Mouse (Mus musculus): Measurements from ENCODE around the gene Anks1. TPM values are rescaled to one million over a fixed set of nuclear protein-coding genes. Genes with fewer than 3 reads are reported as not detected.

Anks1 gene
- polyA plus RNA-seq, 1 experiment from 2014 or later = 11.3 TPM

- 85% methylated on average over 11 of the region's 11 CpGs for WGBS
- ATAC-seq (replicated peaks; ENCODE audit: low FRiP score, low read depth) (no peak), DNase-seq (ENCODE audit: low spot score) (no peak)
- no peak for TF ChIP-seq CTCF (IDR thresholded peaks at IDR 0.05; ENCODE audit: low read depth)
- H3K27me3 ChIP-seq (ENCODE audit: insufficient read depth, low read length) = no peaks in the 10 kb centered on the region
- H3K4me3 ChIP-seq (replicated peaks; ENCODE audit: low read depth, low read length) = no peak overlapping the region
- H3K4me2 ChIP-seq (ENCODE audit: low read length) = no peak overlapping the region
- peak overlapping the region; percentile 83; the same call in 1 of the 2 replicates for H3K27ac ChIP-seq
- no peak overlapping the region for H3K9ac ChIP-seq (ENCODE audit: low read depth, low read length)
- no peaks in the 10 kb centered on the region for H3K9me3 ChIP-seq (replicated peaks; ENCODE audit: low read length)
- H3K4me1 ChIP-seq (replicated peaks; ENCODE audit: insufficient read depth, low read length) = peaks cover 23% of the 10 kb centered on the region; the same call in 1 of the 2 replicates
- H3K36me3 ChIP-seq (ENCODE audit: insufficient read depth, low read length) = no peaks in the 10 kb centered on the region
Observed at GRCm38 (mm10) chr17:27966508-27967021, 57.5 kb downstream of the Anks1 start.

- TF ChIP-seq CTCF (IDR thresholded peaks at IDR 0.05; ENCODE audit: low read depth) = no peak
- 90% methylated on average over 7 of the region's 7 CpGs for WGBS
- no peaks in the 10 kb centered on the region for H3K36me3 ChIP-seq (ENCODE audit: insufficient read depth, low read length)
- H3K27ac ChIP-seq = peak overlapping the region; percentile 5; the same call in 1 of the 2 replicates
- no peak overlapping the region for H3K4me3 ChIP-seq (replicated peaks; ENCODE audit: low read depth, low read length)
- H3K27me3 ChIP-seq (ENCODE audit: insufficient read depth, low read length) = no peaks in the 10 kb centered on the region
- H3K9ac ChIP-seq (ENCODE audit: low read depth, low read length) = no peak overlapping the region
- H3K4me2 ChIP-seq (ENCODE audit: low read length) = no peak overlapping the region
- no peaks in the 10 kb centered on the region for H3K9me3 ChIP-seq (replicated peaks; ENCODE audit: low read length)
- peaks cover 23% of the 10 kb centered on the region; the same call in 1 of the 2 replicates for H3K4me1 ChIP-seq (replicated peaks; ENCODE audit: insufficient read depth, low read length)
- ATAC-seq (replicated peaks; ENCODE audit: low FRiP score, low read depth) (no peak), DNase-seq (ENCODE audit: low spot score) (no peak)
Observed at GRCm38 (mm10) chr17:27967529-27967928, 58.4 kb downstream of the Anks1 start.

GRCm38 (mm10) chr17:27968033-27968750 is 59.1 kb downstream of the Anks1 start:
- no peak overlapping the region; the same call in 1 of the 2 replicates for H3K27ac ChIP-seq
- H3K9me3 ChIP-seq (replicated peaks; ENCODE audit: low read length) = no peaks in the 10 kb centered on the region
- no peak overlapping the region for H3K4me3 ChIP-seq (replicated peaks; ENCODE audit: low read depth, low read length)
- peaks cover 23% of the 10 kb centered on the region; the same call in 1 of the 2 replicates for H3K4me1 ChIP-seq (replicated peaks; ENCODE audit: insufficient read depth, low read length)
- no peak for TF ChIP-seq CTCF (IDR thresholded peaks at IDR 0.05; ENCODE audit: low read depth)
- ATAC-seq (replicated peaks; ENCODE audit: low FRiP score, low read depth) (no peak), DNase-seq (ENCODE audit: low spot score) (peak; percentile 35)
- H3K27me3 ChIP-seq (ENCODE audit: insufficient read depth, low read length) = no peaks in the 10 kb centered on the region
- H3K4me2 ChIP-seq (ENCODE audit: low read length) = no peak overlapping the region
- no peak overlapping the region for H3K9ac ChIP-seq (ENCODE audit: low read depth, low read length)
- 68% methylated on average over 9 of the region's 9 CpGs for WGBS
- H3K36me3 ChIP-seq (ENCODE audit: insufficient read depth, low read length) = no peaks in the 10 kb centered on the region

GRCm38 (mm10) chr17:27968903-27969302 is 59.8 kb downstream of the Anks1 start:
- Histone ChIP-seq H3K27ac (no peak overlapping the region), H3K9ac (ENCODE audit: low read depth, low read length) (no peak overlapping the region), H3K4me2 (ENCODE audit: low read length) (no peak overlapping the region), H3K4me3 (replicated peaks; ENCODE audit: low read depth, low read length) (no peak overlapping the region), H3K27me3 (ENCODE audit: insufficient read depth, low read length) (no peaks in the 10 kb centered on the region), H3K4me1 (replicated peaks; ENCODE audit: insufficient read depth, low read length) (peaks cover 19% of the 10 kb centered on the region; the same call in 1 of the 2 replicates), H3K9me3 (replicated peaks; ENCODE audit: low read length) (no peaks in the 10 kb centered on the region), H3K36me3 (ENCODE audit: insufficient read depth, low read length) (no peaks in the 10 kb centered on the region)
- no peak for DNase-seq (ENCODE audit: low spot score)
- WGBS = 92% methylated on average over 5 of the region's 5 CpGs
- TF ChIP-seq CTCF (IDR thresholded peaks at IDR 0.05; ENCODE audit: low read depth) = no peak
- no peak for ATAC-seq (replicated peaks; ENCODE audit: low FRiP score, low read depth)

- Histone ChIP-seq H3K4me2 (ENCODE audit: low read length) (no peak overlapping the region), H3K27ac (peak overlapping the region; percentile 20), H3K4me3 (replicated peaks; ENCODE audit: low read depth, low read length) (no peak overlapping the region), H3K27me3 (ENCODE audit: insufficient read depth, low read length) (no peaks in the 10 kb centered on the region), H3K9ac (ENCODE audit: low read depth, low read length) (no peak overlapping the region), H3K9me3 (replicated peaks; ENCODE audit: low read length) (no peaks in the 10 kb centered on the region), H3K4me1 (replicated peaks; ENCODE audit: insufficient read depth, low read length) (peaks cover 14% of the 10 kb centered on the region; the same call in 1 of the 2 replicates), H3K36me3 (ENCODE audit: insufficient read depth, low read length) (no peaks in the 10 kb centered on the region)
- WGBS = 71% methylated on average over 8 of the region's 8 CpGs
- TF ChIP-seq CTCF (IDR thresholded peaks at IDR 0.05; ENCODE audit: low read depth) = peak; percentile 64
- DNase-seq (ENCODE audit: low spot score) (peak; percentile 72), ATAC-seq (replicated peaks; ENCODE audit: low FRiP score, low read depth) (no peak; the same call in 1 of the 2 replicates)
Observed at GRCm38 (mm10) chr17:27969365-27969764, 60.3 kb downstream of the Anks1 start.

- WGBS = 81% methylated on average over 5 of the region's 5 CpGs
- no peak for DNase-seq (ENCODE audit: low spot score)
- Histone ChIP-seq H3K27me3 (ENCODE audit: insufficient read depth, low read length) (no peaks in the 10 kb centered on the region), H3K9ac (ENCODE audit: low read depth, low read length) (no peak overlapping the region), H3K9me3 (replicated peaks; ENCODE audit: low read length) (no peaks in the 10 kb centered on the region), H3K27ac (peak overlapping the region; percentile 20), H3K36me3 (ENCODE audit: insufficient read depth, low read length) (0 out of 2 replicates have a peak, but pooled peaks cover 2% of the 10 kb centered on the region), H3K4me1 (replicated peaks; ENCODE audit: insufficient read depth, low read length) (peaks cover 11% of the 10 kb centered on the region; the same call in 1 of the 2 replicates), H3K4me2 (ENCODE audit: low read length) (no peak overlapping the region), H3K4me3 (replicated peaks; ENCODE audit: low read depth, low read length) (no peak overlapping the region)
- TF ChIP-seq CTCF (IDR thresholded peaks at IDR 0.05; ENCODE audit: low read depth) = no peak
- ATAC-seq (replicated peaks; ENCODE audit: low FRiP score, low read depth) = no peak
Observed at GRCm38 (mm10) chr17:27969896-27970295, 60.8 kb downstream of the Anks1 start.

Measured in kidney, postnatal 0 days (tissue).